Mouse (Mus musculus): Measurements from ENCODE around the gene Sf3a1. TPM values are rescaled to one million over a fixed set of nuclear protein-coding genes. Genes with fewer than 3 reads are reported as not detected.

The Sf3a1 gene
- polyA plus RNA-seq, 1 experiment from 2014 or later: 68.7 TPM

- peak within 1 kb of the TSS; percentile 78; the same call in 1 of the 2 replicates for H3K27ac ChIP-seq (ENCODE audit: low read depth)
- ATAC-seq (ENCODE audit: insufficient read depth) (peak; percentile 94), DNase-seq (peak; percentile 94)
- peak within 1 kb of the TSS; percentile 96 for H3K9ac ChIP-seq
- no peaks in the 10 kb centered on the region for H3K9me3 ChIP-seq (ENCODE audit: low read depth, low read length)
- H3K4me3 ChIP-seq (ENCODE audit: low read depth, low read length): peak within 1 kb of the TSS; percentile 83
- 2% methylated on average over 66 of the region's 66 CpGs for WGBS
- peak within 1 kb of the TSS; percentile 92 for H3K4me2 ChIP-seq
- peak; percentile 72 for TF ChIP-seq CTCF (IDR thresholded peaks at IDR 0.05; ENCODE audit: low read depth)
- peaks cover 8% of the 10 kb centered on the region; the same call in 1 of the 2 replicates for H3K4me1 ChIP-seq (ENCODE audit: insufficient read depth)
- no peaks in the 10 kb centered on the region for H3K27me3 ChIP-seq (ENCODE audit: insufficient read depth, low read length)
- H3K36me3 ChIP-seq (ENCODE audit: insufficient read depth): peaks cover 36% of the 10 kb centered on the region
Measured at GRCm38 (mm10) chr11:4134986-4135935, 24.9 kb upstream of the Sf3a1 start, which contains the start of gene Rnf215. Gene Rnf215, plus strand, starts transcription at chr11:4135202.

- TF ChIP-seq CTCF (IDR thresholded peaks at IDR 0.05; ENCODE audit: low read depth): no peak
- ATAC-seq (ENCODE audit: insufficient read depth) (no peak), DNase-seq (no peak)
- Histone ChIP-seq H3K9ac (no peak overlapping the region), H3K9me3 (ENCODE audit: low read depth, low read length) (no peaks in the 10 kb centered on the region), H3K27ac (ENCODE audit: low read depth) (no peak overlapping the region), H3K4me1 (ENCODE audit: insufficient read depth) (peaks cover 8% of the 10 kb centered on the region; the same call in 1 of the 2 replicates), H3K4me3 (ENCODE audit: low read depth, low read length) (no peak overlapping the region), H3K4me2 (no peak overlapping the region), H3K36me3 (ENCODE audit: insufficient read depth) (peaks cover 71% of the 10 kb centered on the region), H3K27me3 (ENCODE audit: insufficient read depth, low read length) (no peaks in the 10 kb centered on the region)
- 49% methylated on average over 2 of the region's 2 CpGs for WGBS
Measured at GRCm38 (mm10) chr11:4138964-4139363, 21.2 kb upstream of the Sf3a1 start.

GRCm38 (mm10) chr11:4141505-4141904, 18.6 kb upstream of the Sf3a1 start:
- Histone ChIP-seq H3K27me3 (ENCODE audit: insufficient read depth, low read length) (no peaks in the 10 kb centered on the region), H3K36me3 (ENCODE audit: insufficient read depth) (peaks cover 88% of the 10 kb centered on the region), H3K9me3 (ENCODE audit: low read depth, low read length) (no peaks in the 10 kb centered on the region), H3K4me1 (ENCODE audit: insufficient read depth) (no peaks in the 10 kb centered on the region), H3K4me3 (ENCODE audit: low read depth, low read length) (no peak overlapping the region), H3K9ac (no peak overlapping the region), H3K4me2 (no peak overlapping the region), H3K27ac (ENCODE audit: low read depth) (0 out of 2 replicates have a peak overlapping the region, but pooled peaks have one; percentile 60)
- no peak for TF ChIP-seq CTCF (IDR thresholded peaks at IDR 0.05; ENCODE audit: low read depth)
- DNase-seq: no peak
- ATAC-seq (ENCODE audit: insufficient read depth): no peak

- no peak overlapping the region for H3K9ac ChIP-seq
- DNase-seq (no peak), ATAC-seq (ENCODE audit: insufficient read depth) (no peak)
- no peaks in the 10 kb centered on the region for H3K4me1 ChIP-seq (ENCODE audit: insufficient read depth)
- no peak overlapping the region for H3K4me2 ChIP-seq
- no peaks in the 10 kb centered on the region for H3K27me3 ChIP-seq (ENCODE audit: insufficient read depth, low read length)
- H3K27ac ChIP-seq (ENCODE audit: low read depth): no peak overlapping the region
- H3K4me3 ChIP-seq (ENCODE audit: low read depth, low read length): no peak overlapping the region
- 85% methylated on average over 4 of the region's 4 CpGs for WGBS
- peaks cover 80% of the 10 kb centered on the region for H3K36me3 ChIP-seq (ENCODE audit: insufficient read depth)
- TF ChIP-seq CTCF (IDR thresholded peaks at IDR 0.05; ENCODE audit: low read depth): no peak
- no peaks in the 10 kb centered on the region for H3K9me3 ChIP-seq (ENCODE audit: low read depth, low read length)
Measured at GRCm38 (mm10) chr11:4142352-4142751, 17.8 kb upstream of the Sf3a1 start.

DNA sequence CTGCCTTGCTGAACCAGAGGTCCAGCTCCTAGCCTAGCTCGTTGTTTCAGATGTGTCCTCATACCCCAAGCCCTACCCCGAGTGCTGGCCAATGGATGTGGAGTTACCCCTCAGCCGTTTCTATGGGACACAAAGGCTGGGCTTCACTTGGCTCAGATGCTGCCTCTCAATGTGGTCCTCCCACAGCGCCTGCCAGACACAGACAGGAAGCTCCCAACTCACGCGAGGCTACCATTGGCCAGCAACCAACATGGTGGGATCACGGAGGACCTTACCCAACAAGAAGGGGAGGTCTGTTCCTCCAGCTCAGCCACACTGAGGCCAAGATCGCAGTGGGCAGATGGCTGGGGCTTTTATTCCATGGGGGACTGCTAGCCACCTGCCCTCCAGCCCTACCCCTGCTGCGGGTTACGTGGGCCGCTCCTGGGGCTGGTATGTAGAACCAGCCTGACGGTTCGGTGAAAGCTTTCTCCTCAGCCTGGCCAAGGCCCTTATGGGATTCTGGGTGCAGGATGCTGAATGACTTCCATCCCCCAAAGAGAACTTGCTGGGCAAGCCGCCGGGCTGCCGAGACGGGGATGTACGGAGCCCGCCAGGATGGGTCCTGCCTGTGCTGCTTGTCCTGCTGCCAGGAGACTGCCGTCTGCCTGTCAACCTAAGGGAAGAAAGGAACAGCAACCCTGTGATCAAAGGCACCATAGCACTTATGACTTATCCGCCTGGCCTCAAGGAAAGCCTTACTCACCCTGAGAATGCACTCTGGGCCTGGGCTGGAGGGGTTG, 16.7 kb upstream of the Sf3a1 start:
- Histone ChIP-seq H3K4me2 (no peak overlapping the region), H3K9me3 (ENCODE audit: low read depth, low read length) (no peaks in the 10 kb centered on the region), H3K27me3 (ENCODE audit: insufficient read depth, low read length) (no peaks in the 10 kb centered on the region), H3K36me3 (ENCODE audit: insufficient read depth) (peaks cover 70% of the 10 kb centered on the region), H3K4me1 (ENCODE audit: insufficient read depth) (no peaks in the 10 kb centered on the region), H3K4me3 (ENCODE audit: low read depth, low read length) (no peak overlapping the region), H3K27ac (ENCODE audit: low read depth) (no peak overlapping the region), H3K9ac (no peak overlapping the region)
- no peak for ATAC-seq (ENCODE audit: insufficient read depth)
- no peak for TF ChIP-seq CTCF (IDR thresholded peaks at IDR 0.05; ENCODE audit: low read depth)
- WGBS: 85% methylated on average over 21 of the region's 21 CpGs
- no peak for DNase-seq

GRCm38 (mm10) chr11:4146381-4146780, 13.8 kb upstream of the Sf3a1 start:
- Histone ChIP-seq H3K4me1 (ENCODE audit: insufficient read depth) (no peaks in the 10 kb centered on the region), H3K4me3 (ENCODE audit: low read depth, low read length) (no peak overlapping the region), H3K4me2 (no peak overlapping the region), H3K9ac (no peak overlapping the region), H3K27me3 (ENCODE audit: insufficient read depth, low read length) (no peaks in the 10 kb centered on the region), H3K27ac (ENCODE audit: low read depth) (no peak overlapping the region), H3K36me3 (ENCODE audit: insufficient read depth) (peaks cover 46% of the 10 kb centered on the region), H3K9me3 (ENCODE audit: low read depth, low read length) (no peaks in the 10 kb centered on the region)
- ATAC-seq (ENCODE audit: insufficient read depth): no peak
- no peak for DNase-seq
- 64% methylated on average over 6 of the region's 6 CpGs for WGBS
- TF ChIP-seq CTCF (IDR thresholded peaks at IDR 0.05; ENCODE audit: low read depth): no peak

DNA sequence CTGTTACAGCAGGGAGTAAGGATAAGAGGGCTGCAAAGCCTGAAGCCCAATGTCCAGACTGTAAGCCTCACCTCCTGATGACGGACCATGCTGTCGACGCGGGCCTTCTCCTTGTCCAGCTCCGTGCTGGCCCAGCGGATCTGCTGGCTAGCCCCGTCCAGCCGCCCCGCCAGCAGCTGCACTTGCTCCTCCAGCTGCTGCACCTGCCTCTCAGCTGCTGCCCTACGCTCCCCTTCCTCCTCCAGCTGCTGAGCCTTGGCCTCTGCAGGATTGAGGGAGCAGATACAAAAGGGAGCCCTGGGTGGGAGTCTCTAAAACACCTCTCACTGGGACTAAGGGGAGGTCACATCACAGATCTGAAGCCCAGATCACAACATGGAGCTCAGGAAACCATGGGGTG, 13.1 kb upstream of the Sf3a1 start:
- Histone ChIP-seq H3K9ac (no peak overlapping the region), H3K9me3 (ENCODE audit: low read depth, low read length) (no peaks in the 10 kb centered on the region), H3K4me2 (no peak overlapping the region), H3K4me1 (ENCODE audit: insufficient read depth) (no peaks in the 10 kb centered on the region), H3K36me3 (ENCODE audit: insufficient read depth) (peaks cover 39% of the 10 kb centered on the region), H3K27me3 (ENCODE audit: insufficient read depth, low read length) (no peaks in the 10 kb centered on the region), H3K27ac (ENCODE audit: low read depth) (no peak overlapping the region), H3K4me3 (ENCODE audit: low read depth, low read length) (no peak overlapping the region)
- DNase-seq (no peak), ATAC-seq (ENCODE audit: insufficient read depth) (no peak)
- TF ChIP-seq CTCF (IDR thresholded peaks at IDR 0.05; ENCODE audit: low read depth): no peak
- WGBS: 74% methylated on average over 10 of the region's 10 CpGs

Measured in lung, embryonic 14.5 days (tissue).